8 mouse cellular contexts compared by ENCODE assay signal in genomic region chr5:64805873-64806505, GRCm38 (mm10). TPM values are rescaled to one million over a fixed set of nuclear protein-coding genes. Genes with fewer than 3 reads are reported as not detected.
A peak's percentile ranks its signal among the peaks of the same experiment; 100 is the strongest.
DNase-seq lines count a peak whose midpoint lies in the region; ATAC-seq lines count a peak whose summit lies in the region.

No protein-coding gene starts in this region.

- peak overlapping the region; percentile 99 for H3K4me3 ChIP-seq in erythroblast, embryonic 14.5 days (replicated peaks)
- H3K4me3 ChIP-seq in hindbrain, embryonic 16.5 days (ENCODE audit: low read length): peak overlapping the region; percentile 36
- peak overlapping the region; percentile 94 for H3K4me3 ChIP-seq in liver, embryonic 11.5 days (ENCODE audit: low read depth, low read length)

- peaks cover 18% of the 10 kb centered on the region for H3K27me3 ChIP-seq in erythroblast, embryonic 14.5 days (ENCODE audit: control insufficient read depth)
- no peaks in the 10 kb centered on the region for H3K27me3 ChIP-seq in hindbrain, embryonic 16.5 days (replicated peaks; ENCODE audit: control insufficient read depth, insufficient read depth, low read length)
- no peaks in the 10 kb centered on the region for H3K27me3 ChIP-seq in liver, embryonic 11.5 days (replicated peaks; ENCODE audit: control insufficient read depth, insufficient read depth, low read length)

- 5% methylated on average over 7 of the region's 7 CpGs for WGBS in hindbrain, embryonic 16.5 days
- WGBS in liver, embryonic 11.5 days: 4% methylated on average over 7 of the region's 7 CpGs

- peaks cover 77% of the 10 kb centered on the region for H3K4me1 ChIP-seq in erythroblast, embryonic 14.5 days (ENCODE audit: control insufficient read depth)
- peaks cover 28% of the 10 kb centered on the region for H3K4me1 ChIP-seq in hindbrain, embryonic 16.5 days (ENCODE audit: control insufficient read depth, insufficient read depth, low read depth, low read length)
- H3K4me1 ChIP-seq in liver, embryonic 11.5 days (replicated peaks; ENCODE audit: control insufficient read depth, insufficient read depth, low read length): peaks cover 67% of the 10 kb centered on the region

- peak overlapping the region; percentile 50; the same call in 1 of the 2 replicates for H3K27ac ChIP-seq in hindbrain, embryonic 16.5 days (ENCODE audit: low read depth, low read length)
- H3K27ac ChIP-seq in liver, embryonic 11.5 days (ENCODE audit: low read depth, low read length): peak overlapping the region; percentile 91

- peaks cover 67% of the 10 kb centered on the region for H3K36me3 ChIP-seq in erythroblast, embryonic 14.5 days (ENCODE audit: control insufficient read depth)
- H3K36me3 ChIP-seq in hindbrain, embryonic 16.5 days (ENCODE audit: control insufficient read depth, insufficient read depth, low read length): 0 out of 2 replicates have a peak, but pooled peaks cover 2% of the 10 kb centered on the region
- H3K36me3 ChIP-seq in liver, embryonic 11.5 days (ENCODE audit: control insufficient read depth, insufficient read depth, low read length): peaks cover 11% of the 10 kb centered on the region

- H3K9ac ChIP-seq in hindbrain, embryonic 16.5 days (ENCODE audit: low read depth, low read length): peak overlapping the region; percentile 51
- peak overlapping the region; percentile 72 for H3K9ac ChIP-seq in liver, embryonic 11.5 days (ENCODE audit: low read depth, low read length)

- peaks cover 9% of the 10 kb centered on the region; the same call in 1 of the 2 replicates for H3K9me3 ChIP-seq in erythroblast, embryonic 14.5 days (ENCODE audit: control insufficient read depth, low read length)
- H3K9me3 ChIP-seq in hindbrain, embryonic 16.5 days (ENCODE audit: control insufficient read depth, low read length): no peaks in the 10 kb centered on the region
- H3K9me3 ChIP-seq in liver, embryonic 11.5 days (ENCODE audit: control insufficient read depth, low read length): no peaks in the 10 kb centered on the region

- peak; percentile 86 for DNase-seq in adrenal gland, postnatal 14 days
- DNase-seq in forelimb bud, embryonic 11.5 days (ENCODE audit: low read depth, low spot score): peak; percentile 89
- DNase-seq in liver, embryonic 11.5 days (ENCODE audit: low spot score): peak; percentile 66
- DNase-seq in urinary bladder, postnatal 4 days (ENCODE audit: low spot score in 2 of 2): peak; percentile 58 to 75

- ATAC-seq in erythroblast, adult 5-6 weeks (replicated peaks; ENCODE audit: low FRiP score, poor library complexity, severe bottlenecking): no peak
- no peak for ATAC-seq in hindbrain, embryonic 16.5 days
- ATAC-seq in liver, embryonic 11.5 days (replicated peaks; ENCODE audit: low FRiP score): no peak
- ATAC-seq in monocyte, adult 5-6 weeks (replicated peaks; ENCODE audit: insufficient number of reproducible peaks, low FRiP score, low TSS enrichment, poor library complexity, severe bottlenecking): peak; percentile 55

- peak overlapping the region; percentile 56 for H3K4me2 ChIP-seq in hindbrain, embryonic 16.5 days (ENCODE audit: low read length)
- peak overlapping the region; percentile 73 for H3K4me2 ChIP-seq in liver, embryonic 11.5 days

RNA-seq across cellular contexts. Expression of gene Klf3, which starts 2.8 kb away (rescaled TPM):
- polyA plus RNA-seq in erythroblast, embryonic 14.5 days (2012): 79.3 and 88.0 TPM in 2 replicates
- 207 and 277 TPM in 2 replicates for total RNA-seq in erythroblast, adult 5-6 weeks (2015; ENCODE audit: low replicate concordance)
- total RNA-seq in erythroblast, adult 5-6 weeks (2017; ENCODE audit: low replicate concordance): 170 and 195 TPM in 2 replicates
- total RNA-seq in adrenal gland, postnatal 14 days (2021): 73.5 and 74.1 TPM in 2 replicates
- polyA plus RNA-seq in hindbrain, embryonic 16.5 days (2015; fragmentation: Nextera tagmentation; extraction: Ambion mirVana): 23.7 and 23.8 TPM in 2 replicates
- polyA plus RNA-seq in liver, embryonic 11.5 days (2014; fragmentation: Nextera tagmentation; extraction: Ambion mirVana): 66.9 and 68.7 TPM in 2 replicates
- 144 to 183 TPM (median 159 TPM) in 3 replicates for total RNA-seq in monocyte, adult 5-6 weeks (2017)

Comparison
In these comparisons a context has a peak if more than half of its experiments do, and no peak if none do; other contexts are left out.
1. H3K4me3 ChIP-seq: peak in every context shown above with its lines; median percentile 99 in erythroblast, embryonic 14.5 days; 94 in liver, embryonic 11.5 days; 36 in hindbrain, embryonic 16.5 days.